Mouse (Mus musculus): ENCODE data around the gene C1qc. TPM values are rescaled to one million over a fixed set of nuclear protein-coding genes. Genes with fewer than 3 reads are reported as not detected.

C1qc gene
- polyA plus RNA-seq, 1 experiment from 2014 or later: 7.4 TPM

- H3K27ac ChIP-seq (ENCODE audit: low read depth, low read length): no peak overlapping the region
- WGBS (ENCODE audit: insufficient replicate concordance): 28% methylated on average over 6 of the region's 6 CpGs
- no peak overlapping the region for H3K9ac ChIP-seq (ENCODE audit: low read depth, low read length)
- no peak overlapping the region for H3K4me3 ChIP-seq (ENCODE audit: low read depth, low read length)
- H3K4me2 ChIP-seq: no peak overlapping the region
- no peaks in the 10 kb centered on the region for H3K4me1 ChIP-seq (ENCODE audit: control insufficient read depth, insufficient read depth, low read length)
- H3K9me3 ChIP-seq (replicated peaks; ENCODE audit: control insufficient read depth, low read length): no peaks in the 10 kb centered on the region
- no peak for ATAC-seq (replicated peaks; ENCODE audit: insufficient number of reproducible peaks, low FRiP score, low TSS enrichment)
- peaks cover 47% of the 10 kb centered on the region for H3K27me3 ChIP-seq (ENCODE audit: control insufficient read depth, insufficient read depth, low read length)
- H3K36me3 ChIP-seq (ENCODE audit: control insufficient read depth, insufficient read depth, low read length): no peaks in the 10 kb centered on the region
Measured at GRCm38 (mm10) chr4:136855081-136855480, 37.8 kb downstream of the C1qc start.

GRCm38 (mm10) chr4:136852989-136853388 lies 39.9 kb downstream of the C1qc start:
- WGBS (ENCODE audit: insufficient replicate concordance): 76% methylated on average over 12 of the region's 12 CpGs

GRCm38 (mm10) chr4:136852119-136852518 lies 40.7 kb downstream of the C1qc start:
- 60% methylated on average over 5 of the region's 5 CpGs for WGBS (ENCODE audit: insufficient replicate concordance)
- Histone ChIP-seq H3K36me3 (ENCODE audit: control insufficient read depth, insufficient read depth, low read length) (no peaks in the 10 kb centered on the region), H3K9me3 (replicated peaks; ENCODE audit: control insufficient read depth, low read length) (no peaks in the 10 kb centered on the region), H3K4me2 (no peak overlapping the region), H3K27me3 (ENCODE audit: control insufficient read depth, insufficient read depth, low read length) (peaks cover 40% of the 10 kb centered on the region), H3K4me3 (ENCODE audit: low read depth, low read length) (no peak overlapping the region), H3K9ac (ENCODE audit: low read depth, low read length) (no peak overlapping the region), H3K27ac (ENCODE audit: low read depth, low read length) (no peak overlapping the region), H3K4me1 (ENCODE audit: control insufficient read depth, insufficient read depth, low read length) (no peaks in the 10 kb centered on the region)
- no peak for ATAC-seq (replicated peaks; ENCODE audit: insufficient number of reproducible peaks, low FRiP score, low TSS enrichment)

More at GRCm38 (mm10) chr4:136852989-136853388, 39.9 kb downstream of the C1qc start:
- no peak for ATAC-seq (replicated peaks; ENCODE audit: insufficient number of reproducible peaks, low FRiP score, low TSS enrichment)
- peaks cover 39% of the 10 kb centered on the region for H3K27me3 ChIP-seq (ENCODE audit: control insufficient read depth, insufficient read depth, low read length)
- H3K4me2 ChIP-seq: no peak overlapping the region
- H3K27ac ChIP-seq (ENCODE audit: low read depth, low read length): no peak overlapping the region
- H3K4me1 ChIP-seq (ENCODE audit: control insufficient read depth, insufficient read depth, low read length): no peaks in the 10 kb centered on the region
- no peak overlapping the region for H3K9ac ChIP-seq (ENCODE audit: low read depth, low read length)
- no peak overlapping the region for H3K4me3 ChIP-seq (ENCODE audit: low read depth, low read length)
- no peaks in the 10 kb centered on the region for H3K9me3 ChIP-seq (replicated peaks; ENCODE audit: control insufficient read depth, low read length)
- no peaks in the 10 kb centered on the region for H3K36me3 ChIP-seq (ENCODE audit: control insufficient read depth, insufficient read depth, low read length)

- 66% methylated on average over 4 of the region's 4 CpGs for whole genome bisulfite sequencing (ENCODE audit: insufficient replicate concordance)
- peaks cover 27% of the 10 kb centered on the region for H3K27me3 ChIP-seq (ENCODE audit: control insufficient read depth, insufficient read depth, low read length)
Measured at GRCm38 (mm10) chr4:136848565-136848964, 44.3 kb downstream of the C1qc start.

GRCm38 (mm10) chr4:136847166-136847565 lies 45.7 kb downstream of the C1qc start:
- H3K9ac ChIP-seq (ENCODE audit: low read depth, low read length): no peak overlapping the region
- no peak overlapping the region for H3K27ac ChIP-seq (ENCODE audit: low read depth, low read length)
- H3K9me3 ChIP-seq (replicated peaks; ENCODE audit: control insufficient read depth, low read length): no peaks in the 10 kb centered on the region
- H3K36me3 ChIP-seq (ENCODE audit: control insufficient read depth, insufficient read depth, low read length): no peaks in the 10 kb centered on the region
- peaks cover 27% of the 10 kb centered on the region for H3K27me3 ChIP-seq (ENCODE audit: control insufficient read depth, insufficient read depth, low read length)
- H3K4me1 ChIP-seq (ENCODE audit: control insufficient read depth, insufficient read depth, low read length): no peaks in the 10 kb centered on the region
- WGBS (ENCODE audit: insufficient replicate concordance): 76% methylated on average over 6 of the region's 6 CpGs
- H3K4me2 ChIP-seq: no peak overlapping the region
- ATAC-seq (replicated peaks; ENCODE audit: insufficient number of reproducible peaks, low FRiP score, low TSS enrichment): no peak
- no peak overlapping the region for H3K4me3 ChIP-seq (ENCODE audit: low read depth, low read length)

More at GRCm38 (mm10) chr4:136848565-136848964, 44.3 kb downstream of the C1qc start:
- Histone ChIP-seq H3K9ac (ENCODE audit: low read depth, low read length) (no peak overlapping the region), H3K27ac (ENCODE audit: low read depth, low read length) (no peak overlapping the region), H3K9me3 (replicated peaks; ENCODE audit: control insufficient read depth, low read length) (no peaks in the 10 kb centered on the region), H3K4me2 (no peak overlapping the region), H3K4me1 (ENCODE audit: control insufficient read depth, insufficient read depth, low read length) (no peaks in the 10 kb centered on the region), H3K4me3 (ENCODE audit: low read depth, low read length) (no peak overlapping the region), H3K36me3 (ENCODE audit: control insufficient read depth, insufficient read depth, low read length) (no peaks in the 10 kb centered on the region)
- no peak for ATAC-seq (replicated peaks; ENCODE audit: insufficient number of reproducible peaks, low FRiP score, low TSS enrichment)

GRCm38 (mm10) chr4:136842802-136843201 lies 50.1 kb downstream of the C1qc start:
- WGBS (ENCODE audit: insufficient replicate concordance): 76% methylated on average over 10 of the region's 10 CpGs
- Histone ChIP-seq H3K36me3 (ENCODE audit: control insufficient read depth, insufficient read depth, low read length) (no peaks in the 10 kb centered on the region), H3K27me3 (ENCODE audit: control insufficient read depth, insufficient read depth, low read length) (peaks cover 34% of the 10 kb centered on the region), H3K9ac (ENCODE audit: low read depth, low read length) (no peak overlapping the region), H3K4me1 (ENCODE audit: control insufficient read depth, insufficient read depth, low read length) (peaks cover 3% of the 10 kb centered on the region; the same call in 1 of the 2 replicates), H3K4me2 (no peak overlapping the region), H3K4me3 (ENCODE audit: low read depth, low read length) (no peak overlapping the region), H3K27ac (ENCODE audit: low read depth, low read length) (no peak overlapping the region), H3K9me3 (replicated peaks; ENCODE audit: control insufficient read depth, low read length) (no peaks in the 10 kb centered on the region)
- ATAC-seq (replicated peaks; ENCODE audit: insufficient number of reproducible peaks, low FRiP score, low TSS enrichment): no peak

GRCm38 (mm10) chr4:136842033-136842432 lies 50.8 kb downstream of the C1qc start:
- Histone ChIP-seq H3K9me3 (replicated peaks; ENCODE audit: control insufficient read depth, low read length) (no peaks in the 10 kb centered on the region), H3K36me3 (ENCODE audit: control insufficient read depth, insufficient read depth, low read length) (no peaks in the 10 kb centered on the region), H3K27me3 (ENCODE audit: control insufficient read depth, insufficient read depth, low read length) (peaks cover 41% of the 10 kb centered on the region), H3K27ac (ENCODE audit: low read depth, low read length) (no peak overlapping the region), H3K4me1 (ENCODE audit: control insufficient read depth, insufficient read depth, low read length) (peaks cover 3% of the 10 kb centered on the region; the same call in 1 of the 2 replicates), H3K4me3 (ENCODE audit: low read depth, low read length) (no peak overlapping the region), H3K9ac (ENCODE audit: low read depth, low read length) (no peak overlapping the region), H3K4me2 (no peak overlapping the region)
- WGBS (ENCODE audit: insufficient replicate concordance): 67% methylated on average over 4 of the region's 4 CpGs
- no peak for ATAC-seq (replicated peaks; ENCODE audit: insufficient number of reproducible peaks, low FRiP score, low TSS enrichment)

GRCm38 (mm10) chr4:136841056-136841455 lies 51.8 kb downstream of the C1qc start:
- Histone ChIP-seq H3K4me3 (ENCODE audit: low read depth, low read length) (no peak overlapping the region), H3K27me3 (ENCODE audit: control insufficient read depth, insufficient read depth, low read length) (peaks cover 48% of the 10 kb centered on the region), H3K9me3 (replicated peaks; ENCODE audit: control insufficient read depth, low read length) (no peaks in the 10 kb centered on the region), H3K27ac (ENCODE audit: low read depth, low read length) (no peak overlapping the region), H3K36me3 (ENCODE audit: control insufficient read depth, insufficient read depth, low read length) (no peaks in the 10 kb centered on the region), H3K4me1 (ENCODE audit: control insufficient read depth, insufficient read depth, low read length) (peaks cover 9% of the 10 kb centered on the region), H3K9ac (ENCODE audit: low read depth, low read length) (no peak overlapping the region), H3K4me2 (peak overlapping the region; percentile 1; the same call in 1 of the 2 replicates)
- ATAC-seq (replicated peaks; ENCODE audit: insufficient number of reproducible peaks, low FRiP score, low TSS enrichment): no peak
- 7% methylated on average over 5 of the region's 5 CpGs for WGBS (ENCODE audit: insufficient replicate concordance)

All from heart, embryonic 11.5 days (tissue).